ENCODE assay signal across 10 mouse cellular contexts in the genomic region with DNA sequence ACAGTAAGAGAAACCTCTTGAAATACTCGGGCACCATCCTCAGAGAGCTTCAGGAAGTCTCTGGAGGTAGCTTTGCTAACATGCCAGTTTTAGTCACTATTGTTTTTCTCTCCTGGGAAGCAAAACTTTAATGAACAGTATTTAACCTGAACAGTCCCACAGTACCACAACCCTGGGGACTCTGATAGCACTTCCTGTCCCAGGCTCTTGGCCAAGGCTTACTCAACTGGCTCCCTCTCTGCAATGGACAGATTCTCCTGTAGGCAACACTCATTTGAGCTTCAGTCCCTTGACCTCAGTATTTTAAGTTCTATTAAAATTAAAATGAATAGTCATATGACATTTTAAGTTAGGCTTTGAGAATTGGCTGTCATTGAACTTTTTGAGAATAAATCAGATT.
A peak's percentile ranks its signal among the peaks of the same experiment; 100 is the strongest.
DNase-seq lines count a peak whose midpoint lies in the region; ATAC-seq lines count a peak whose summit lies in the region.
"Had no signal": no experiment of that assay in that cellular context is flagged by ENCODE, and none has a peak within 500 bp of the region (broad histone marks: within the 10 kb centered on the region; RNA-seq: fewer than 3 reads in every experiment).

No protein-coding gene starts in this region.

- no peak overlapping the region for H3K27ac ChIP-seq in kidney, embryonic 16.5 days (ENCODE audit: low read length)
- H3K27ac ChIP-seq: macrophage had no signal

- H3K4me2 ChIP-seq in kidney, embryonic 16.5 days (replicated peaks; ENCODE audit: low read depth, low read length), result peak overlapping the region; percentile 48

- no peak for ATAC-seq in kidney, embryonic 16.5 days (ENCODE audit: low FRiP score, low TSS enrichment)
- peak; percentile 96 for ATAC-seq in granulocyte monocyte progenitor cell, adult 5-6 weeks (replicated peaks; ENCODE audit: poor library complexity, severe bottlenecking)

- 0 out of 2 replicates have a peak overlapping the region, but pooled peaks have one; percentile 20 for H3K4me3 ChIP-seq in kidney, embryonic 16.5 days (ENCODE audit: low read length)

- WGBS in kidney, embryonic 16.5 days, result 23% methylated on average over 1 of the region's 1 CpGs

- no peak overlapping the region for H3K9ac ChIP-seq in kidney, embryonic 16.5 days (replicated peaks; ENCODE audit: low read length)

- no peaks in the 10 kb centered on the region for H3K4me1 ChIP-seq in kidney, embryonic 16.5 days (ENCODE audit: insufficient read depth, low read length)

- no peaks in the 10 kb centered on the region for H3K9me3 ChIP-seq in kidney, embryonic 16.5 days (ENCODE audit: low read length)

- no peak for DNase-seq in kidney, postnatal 25 days
- peak; percentile 16 to 18 for DNase-seq in heart, postnatal 10 days
- DNase-seq in lung, postnatal 36 days, result peak; percentile 11
- no peak for DNase-seq in cerebellum, adult 9-11 months
- DNase-seq in urinary bladder, adult 18-20 months (ENCODE audit: low spot score in 2 of 2), result no peak
- DNase-seq: kidney, adult 8-10 months; thymus, adult 2 months had no signal

- no peaks in the 10 kb centered on the region for H3K36me3 ChIP-seq in kidney, embryonic 16.5 days (ENCODE audit: insufficient read depth, low read length)

- no peaks in the 10 kb centered on the region for H3K27me3 ChIP-seq in kidney, embryonic 16.5 days (ENCODE audit: insufficient read depth, low read length)

- intact Hi-C loops in heart, postnatal 10 days (cut with DNase I), result no loop called here

Comparison
In these comparisons a context has a peak if more than half of its experiments do, and no peak if none do; other contexts are left out.
1. DNase-seq: peak in heart, postnatal 10 days (2 of 2) and lung, postnatal 36 days (single experiment); none in kidney, postnatal 25 days (0 of 2), cerebellum, adult 9-11 months (single experiment) and urinary bladder, adult 18-20 months (0 of 2).